Mouse (Mus musculus) adrenal gland, adult 8-10 months (tissue): ENCODE measurements at regions not wholly inside any gene's neighbourhood (a gene's known extent, or its start where the extent isn't known, plus 50 kb on each side); places are given as distances from the start of the nearest gene placed in this dataset.
"Not testable (repeated sequence)": the region's sequence is repeated elsewhere in the genome, so short reads cannot be mapped to it uniquely, and the experiment has no call there.

Experiments used
- DNase-seq: peaks from one replicate; pipeline ENCODE4 v3.0.0; 2022

- no peak for DNase-seq
Observed at GRCm38 (mm10) chr12:56058876-56059275, 222.8 kb downstream of the Brms1l start.

- peak; percentile 39 for DNase-seq
Observed at GRCm38 (mm10) chr12:56058463-56058862, 222.3 kb downstream of the Brms1l start.

GRCm38 (mm10) chr12:56055382-56055781 lies 219.3 kb downstream of the Brms1l start:
- no peak for DNase-seq

GRCm38 (mm10) chr12:56046050-56046449 lies 209.9 kb downstream of the Brms1l start:
- no peak for DNase-seq

GRCm38 (mm10) chr12:56020954-56021514 lies 184.9 kb downstream of the Brms1l start:
- no peak for DNase-seq

DNA sequence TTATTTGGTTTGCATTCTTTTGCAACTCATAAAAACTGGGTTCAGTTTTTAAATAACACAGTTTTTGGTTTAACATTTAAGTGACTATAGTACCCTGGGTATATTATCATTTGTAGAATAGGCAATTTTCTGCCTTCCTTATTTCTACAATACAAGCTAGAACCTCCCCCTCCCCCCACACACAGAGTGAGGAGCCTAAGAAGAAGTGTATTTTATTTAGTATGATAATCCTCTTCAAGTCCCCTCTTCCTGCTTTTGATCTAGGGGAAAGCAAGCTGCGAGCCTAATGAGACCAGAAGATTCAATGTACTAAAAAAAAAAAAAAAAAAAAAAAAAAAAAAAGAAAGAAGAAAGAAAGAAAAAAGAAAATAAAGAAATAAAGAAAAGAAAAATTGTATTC lies 184.4 kb downstream of the Brms1l start:
- no peak for DNase-seq

GRCm38 (mm10) chr12:56009976-56010375 lies 173.9 kb downstream of the Brms1l start:
- no peak for DNase-seq

DNA sequence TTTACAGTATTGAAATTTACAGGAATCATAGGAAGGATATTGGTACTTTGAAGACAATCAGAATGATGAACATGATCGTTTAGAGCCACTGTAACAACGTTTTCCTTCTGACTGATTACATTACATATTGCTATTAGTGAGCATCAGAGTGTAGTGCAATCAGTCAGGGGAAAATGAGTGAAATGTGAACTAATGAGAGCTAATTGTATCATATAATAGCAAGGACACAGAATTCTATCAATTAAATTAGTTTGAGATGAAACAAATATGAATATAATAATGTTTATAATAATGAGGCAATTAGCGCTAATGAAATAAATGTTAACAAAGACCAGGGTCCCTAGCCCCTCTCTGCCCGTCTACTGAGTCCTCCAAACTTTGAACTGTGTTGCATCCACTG lies 169.7 kb downstream of the Brms1l start:
- no peak for DNase-seq

GRCm38 (mm10) chr12:56005321-56005720 lies 169.2 kb downstream of the Brms1l start:
- no peak for DNase-seq

DNA sequence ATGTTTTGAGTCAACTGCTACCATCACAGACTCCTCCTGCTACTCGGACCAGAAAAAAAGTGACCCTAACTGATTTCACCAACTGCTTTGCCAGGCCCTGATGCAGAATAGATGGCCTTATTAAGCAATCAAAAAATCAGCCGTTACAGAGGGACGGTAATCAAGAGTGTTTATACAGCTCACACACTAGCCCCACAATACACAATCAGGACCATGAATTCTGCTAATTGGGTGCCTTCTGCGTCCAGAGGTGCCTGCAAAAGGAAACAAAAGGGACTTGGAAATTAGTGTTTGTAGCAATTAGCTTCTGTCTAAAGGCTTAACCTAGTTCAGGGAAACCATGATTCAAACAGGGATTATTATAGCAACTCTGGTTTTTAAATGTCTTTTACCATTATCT lies 168.4 kb downstream of the Brms1l start:
- no peak for DNase-seq

- DNase-seq = no peak
Observed at GRCm38 (mm10) chr12:56003561-56003960, 167.4 kb downstream of the Brms1l start.

DNA sequence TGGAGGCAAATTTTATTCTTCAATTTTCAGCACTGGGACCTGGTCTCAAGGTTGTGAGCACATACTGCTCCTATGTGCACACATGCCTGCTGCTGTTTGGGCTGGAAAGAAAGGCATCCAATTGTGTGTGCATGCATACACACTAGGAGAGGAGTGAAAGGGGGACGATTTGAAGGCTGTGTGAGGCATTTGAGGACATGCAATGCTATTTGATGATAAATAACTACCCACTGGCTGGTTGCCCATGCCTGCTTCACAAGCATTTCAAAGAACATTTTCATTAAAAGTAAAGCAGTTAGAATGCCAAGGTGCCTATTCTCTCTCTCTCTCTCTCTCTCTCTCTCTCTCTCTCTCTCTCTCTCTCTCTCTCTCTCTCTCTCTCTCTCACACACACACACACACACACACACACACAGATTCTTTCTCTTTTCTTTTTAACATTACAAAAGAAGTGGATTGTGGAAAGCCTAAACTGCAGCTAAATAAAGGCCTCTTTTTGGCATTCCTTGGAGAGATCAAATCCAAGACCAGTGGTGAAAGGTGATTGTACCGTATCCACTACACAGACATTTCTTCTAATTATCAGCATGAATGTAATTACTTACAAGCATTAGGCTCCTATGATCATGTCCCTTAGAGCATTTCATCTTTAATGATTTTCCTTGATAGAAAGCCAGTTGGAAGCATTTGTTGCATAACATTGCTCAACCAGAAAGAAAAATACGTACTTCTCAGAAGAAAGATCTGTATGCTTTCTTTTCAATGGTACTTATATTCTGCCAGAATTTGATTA lies 160.7 kb downstream of the Brms1l start:
- peak; percentile 15 for DNase-seq

- no peak for DNase-seq
Observed at GRCm38 (mm10) chr12:55983565-55984351, 147.6 kb downstream of the Brms1l start.

DNA sequence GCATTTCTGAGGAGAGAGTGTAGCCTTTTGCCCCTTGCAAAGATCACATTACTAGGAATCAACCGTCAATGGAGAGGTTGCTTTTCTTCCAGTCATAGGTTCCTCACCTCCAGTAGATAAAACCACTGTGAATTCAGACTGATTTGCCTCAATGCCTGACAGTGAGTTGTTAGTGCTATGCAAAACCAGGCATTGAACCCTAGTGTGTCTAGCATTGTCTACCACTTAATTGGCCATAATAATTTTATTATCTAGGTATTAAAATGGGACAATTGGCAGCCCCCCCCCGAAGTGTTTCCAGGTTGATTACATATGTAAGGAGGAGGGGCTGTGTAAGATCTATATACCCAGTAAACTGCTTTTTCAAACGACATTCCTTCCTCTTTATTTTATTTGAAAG lies 147.0 kb downstream of the Brms1l start:
- DNase-seq = no peak

DNA sequence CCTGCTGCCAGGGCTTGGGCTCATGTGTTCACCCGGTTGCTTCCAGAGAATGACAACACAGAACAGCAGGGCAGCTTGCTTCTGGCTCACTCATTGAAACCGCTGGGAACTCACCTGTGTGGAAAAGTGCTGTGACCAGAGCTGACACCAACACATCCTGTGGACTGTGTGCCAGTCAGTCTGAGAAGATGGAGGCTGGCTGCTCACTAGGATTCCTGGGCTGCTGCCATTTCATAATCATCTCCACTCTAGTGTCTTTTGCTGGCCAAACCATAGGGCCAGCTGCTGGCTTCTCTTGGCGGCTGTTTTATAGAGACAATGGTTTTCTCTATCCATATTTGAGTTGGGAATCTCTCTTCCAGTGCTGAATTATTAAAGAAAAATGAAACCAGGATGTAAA lies 138.1 kb downstream of the Brms1l start:
- no peak for DNase-seq

- not testable (repeated sequence) for DNase-seq
Observed at GRCm38 (mm10) chr12:55959319-55959718, 123.2 kb downstream of the Brms1l start.

DNA sequence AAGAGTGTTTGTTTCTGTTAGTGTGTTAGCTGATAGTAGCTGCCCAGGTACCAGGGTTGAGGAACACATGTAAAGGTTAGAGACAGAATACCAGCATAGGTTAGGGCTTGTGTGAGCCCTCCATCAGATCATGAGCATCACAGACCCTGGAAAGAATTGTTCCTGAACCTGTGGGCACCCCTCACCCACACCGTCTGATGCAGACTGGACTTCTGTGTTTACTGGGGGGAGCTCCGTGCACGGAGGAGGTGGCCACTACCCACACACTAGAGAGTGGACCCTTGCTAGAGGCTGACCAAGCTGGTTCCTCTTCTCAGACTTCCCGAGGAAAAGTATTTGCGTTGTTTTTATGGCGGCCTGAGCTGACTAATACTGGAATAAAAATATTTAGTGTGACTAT lies 104.4 kb downstream of the Brms1l start:
- DNase-seq = no peak

DNA sequence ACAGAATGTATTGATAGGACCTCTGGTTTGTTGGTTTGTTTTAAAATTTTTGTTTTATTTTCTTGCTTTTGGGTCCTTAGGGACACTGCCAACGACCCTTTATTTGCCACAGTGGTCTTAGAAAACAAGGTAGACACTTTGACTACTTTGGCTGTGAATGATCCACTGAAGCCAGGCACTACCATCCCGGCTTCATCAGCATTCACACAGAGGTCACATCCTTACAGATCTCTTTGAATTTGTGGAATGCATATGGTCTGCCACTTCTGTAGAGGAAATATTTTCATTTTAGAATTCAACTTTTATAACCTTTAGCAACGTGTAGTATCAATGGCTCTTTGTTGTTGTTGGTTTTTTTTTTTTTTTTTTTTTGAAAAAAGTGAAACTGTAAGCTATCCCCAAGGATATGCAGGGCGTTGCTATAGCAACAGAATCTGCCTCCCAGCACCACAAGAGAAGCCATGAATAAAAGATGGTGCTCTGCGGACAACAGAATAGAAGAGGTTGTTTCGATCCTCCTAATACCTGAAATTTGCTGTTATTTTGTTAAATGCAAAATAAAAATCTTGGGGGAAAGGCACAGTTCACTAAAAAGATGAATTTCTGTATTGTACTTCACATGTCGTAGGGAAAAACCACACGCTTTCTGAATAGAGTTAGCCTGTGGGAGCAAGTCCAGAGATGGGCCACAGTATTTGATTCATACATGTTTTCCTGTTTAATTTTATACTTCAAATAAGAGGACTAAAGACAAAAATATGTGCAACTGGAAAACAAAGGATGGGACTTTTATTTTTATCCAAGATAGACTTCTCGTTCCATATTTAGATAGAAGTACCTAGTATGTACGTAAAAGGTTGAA lies 103.4 kb downstream of the Brms1l start:
- DNase-seq = no peak

DNA sequence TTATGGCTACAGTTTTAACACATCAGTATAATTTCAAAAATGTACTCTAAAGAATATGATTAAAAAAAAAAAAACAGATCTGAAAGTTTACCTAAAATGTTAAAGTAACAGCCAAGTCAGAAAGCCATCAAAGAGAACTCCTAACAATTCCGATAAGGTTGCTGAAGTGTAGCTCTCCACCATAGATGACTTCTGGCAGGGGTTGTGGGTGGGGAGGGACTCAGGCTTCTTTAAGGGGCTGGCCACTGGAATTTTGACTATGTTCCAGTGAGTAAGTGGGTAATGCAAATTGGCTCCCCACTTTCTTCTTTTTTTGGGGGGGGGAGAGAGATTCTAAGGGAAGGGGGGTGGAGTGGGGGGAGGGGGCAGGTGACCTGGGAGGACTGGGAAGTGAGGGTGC lies 98.0 kb downstream of the Brms1l start:
- no peak for DNase-seq

DNA sequence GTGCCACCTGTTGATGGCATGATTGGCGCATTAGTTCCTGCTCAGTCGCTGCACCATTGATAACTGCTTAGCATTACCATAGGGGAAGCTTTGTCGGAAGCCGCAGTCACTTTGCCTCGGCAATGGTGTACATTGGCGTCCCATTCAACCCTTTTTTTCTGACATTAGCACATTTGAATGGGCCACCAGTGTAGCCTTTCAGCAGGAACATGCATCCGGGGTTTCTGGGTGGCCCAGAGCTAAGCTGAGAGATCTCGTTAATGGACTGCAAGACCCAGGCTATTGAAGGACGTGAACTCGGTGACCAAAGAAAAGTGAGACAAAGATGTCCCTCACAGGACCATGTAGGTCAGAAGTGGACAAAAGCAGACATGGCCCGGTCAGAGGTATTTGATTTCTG lies 97.3 kb downstream of the Brms1l start:
- DNase-seq = no peak

DNA sequence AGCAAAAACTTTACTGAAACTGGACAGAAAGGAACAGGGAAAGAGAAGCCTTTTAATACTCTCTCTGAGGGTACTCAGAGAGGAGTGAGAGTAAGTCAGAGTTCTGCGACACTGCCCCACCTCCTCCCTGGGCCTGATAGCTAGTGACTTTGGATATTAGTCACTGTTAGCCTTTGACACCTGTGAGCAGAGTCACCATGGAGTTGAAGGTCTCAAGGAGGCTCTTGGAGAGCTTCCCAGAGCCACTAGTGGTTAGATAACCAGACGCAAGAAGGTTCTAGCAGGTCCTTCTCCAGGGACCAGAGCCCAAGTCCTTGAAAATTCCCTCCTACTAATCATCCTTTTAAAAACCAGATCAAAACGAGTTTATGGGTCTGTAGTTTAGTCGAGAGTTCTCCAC lies 94.3 kb downstream of the Brms1l start:
- DNase-seq = peak; percentile 25

DNA sequence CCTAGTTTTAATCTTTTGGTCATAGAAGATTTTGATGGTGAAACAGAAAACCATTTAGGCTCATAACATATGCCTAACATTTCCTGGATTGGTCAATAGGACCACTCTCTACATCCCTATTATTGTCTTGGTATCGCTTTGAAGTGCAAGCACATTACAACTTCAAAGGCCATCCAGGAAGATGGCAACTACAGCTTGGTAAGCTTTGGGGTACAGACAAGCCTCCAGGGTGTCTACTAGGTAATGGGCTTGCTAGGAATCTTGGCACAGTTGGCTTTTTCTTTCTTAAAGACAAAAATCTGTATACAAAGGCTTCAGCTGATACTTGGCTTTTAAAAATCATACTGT lies 90.8 kb downstream of the Brms1l start:
- no peak for DNase-seq
